Mouse (Mus musculus) thymus, adult 2 months (tissue): Measurements from ENCODE around the gene Gps1. TPM values are rescaled to one million over a fixed set of nuclear protein-coding genes. Genes with fewer than 3 reads are reported as not detected.
"Not testable (repeated sequence)": the region's sequence is repeated elsewhere in the genome, so short reads cannot be mapped to it uniquely, and the experiment has no call there.

ENCODE experiments used
- DNase-seq: peaks from one replicate; pipeline ENCODE4 v3.0.0; 2021
- H3K27ac ChIP-seq: fragments of 200-500 bp; 2 replicates; pipeline ENCODE4 v1.5.1; 2012; ENCODE audit warnings: low read length, control low read depth; ENCODE audit not compliant: control insufficient read depth, insufficient read depth
- H3K27me3 ChIP-seq: fragments of 200-500 bp; 2 replicates; pipeline ENCODE4 v1.6.1; 2012; ENCODE audit warnings: mild to moderate bottlenecking, low read length, moderate library complexity, mixed read lengths; ENCODE audit not compliant: control insufficient read depth, insufficient read depth
- H3K36me3 ChIP-seq: fragments of 200-500 bp; 2 replicates; pipeline ENCODE4 v1.6.1; 2012; ENCODE audit warnings: mild to moderate bottlenecking, low read length, moderate library complexity; ENCODE audit not compliant: control insufficient read depth, insufficient read depth
- H3K4me1 ChIP-seq: fragments of 200-500 bp; replicated peaks from 2 replicates; pipeline ENCODE4 v1.6.1; 2012; ENCODE audit warnings: low read length; ENCODE audit not compliant: control insufficient read depth, insufficient read depth
- H3K4me3 ChIP-seq: fragments of 200-500 bp; 2 replicates; pipeline ENCODE4 v1.5.1; 2012; ENCODE audit warnings: mild to moderate bottlenecking, low read length, control low read depth, moderate library complexity; ENCODE audit not compliant: control insufficient read depth, insufficient read depth
- CTCF ChIP-seq: fragments of 200-500 bp; IDR thresholded peaks from 2 replicates; pipeline ENCODE4 v1.5.1; 2012; ENCODE audit warnings: mild to moderate bottlenecking, control low read depth, low read length, moderate library complexity, borderline replicate concordance; ENCODE audit not compliant: control insufficient read depth, poor library complexity, insufficient read depth; ENCODE audit errors: extremely low read depth
- POLR2A ChIP-seq: fragments of 200-500 bp; IDR thresholded peaks from 2 replicates; pipeline ENCODE4 v1.6.1; 2012; ENCODE audit warnings: mild to moderate bottlenecking, low read length, control low read depth, moderate library complexity; ENCODE audit not compliant: control insufficient read depth, poor library complexity, insufficient read depth; ENCODE audit errors: extremely low read depth
- WGBS: fragments of 180-500 bp; shearing (Covaris S2); methylation state at CpG from one replicate; pipeline ENCODE4 v1.1.7; 2018; 5-methylcytosine and 5-hydroxymethylcytosine counted together
- polyA plus RNA-seq: library from polyadenylated mRNA; depleted of rRNA; stranded (reverse); fragments of >200 nt; gene quantifications from 2 replicates; pipeline ENCODE4 v1.2.3, GENCODE M21; 2012

Gene Gps1
- polyA plus RNA-seq, 1 experiment, result 193 TPM

GRCm38 (mm10) chr11:120785145-120785544 is 1.1 kb downstream of the Gps1 start:
- H3K4me3 ChIP-seq, result peak overlapping the region; percentile 93
- H3K4me1 ChIP-seq, result peaks cover 20% of the 10 kb centered on the region
- H3K27me3 ChIP-seq, result no peaks in the 10 kb centered on the region
- H3K36me3 ChIP-seq, result peaks cover 19% of the 10 kb centered on the region
- TF ChIP-seq CTCF, result no peak
- no peak for TF ChIP-seq POLR2A
- DNase-seq, result no peak
- no peak overlapping the region for H3K27ac ChIP-seq
- WGBS, result 56% methylated on average over 9 of the region's 9 CpGs

GRCm38 (mm10) chr11:120788460-120788859 is 4.4 kb downstream of the Gps1 start:
- Histone ChIP-seq H3K36me3 (peaks cover 33% of the 10 kb centered on the region), H3K4me1 (peaks cover 12% of the 10 kb centered on the region)
- H3K27me3 ChIP-seq, H3K4me3 ChIP-seq, H3K27ac ChIP-seq, DNase-seq: not testable (repeated sequence)
- 94% methylated on average over 10 of the region's 10 CpGs for WGBS

- H3K36me3 ChIP-seq, result peaks cover 33% of the 10 kb centered on the region
- no peak for DNase-seq
- TF ChIP-seq CTCF (no peak), POLR2A (no peak)
- 96% methylated on average over 4 of the region's 4 CpGs for WGBS
- H3K4me1 ChIP-seq, result peaks cover 10% of the 10 kb centered on the region
- H3K27ac ChIP-seq, result no peak overlapping the region
- no peaks in the 10 kb centered on the region for H3K27me3 ChIP-seq
- H3K4me3 ChIP-seq, result no peak overlapping the region
Measured at GRCm38 (mm10) chr11:120789355-120789754, 5.3 kb downstream of the Gps1 start.

GRCm38 (mm10) chr11:120789810-120790209 is 5.7 kb downstream of the Gps1 start:
- Histone ChIP-seq H3K27ac (no peak overlapping the region), H3K4me1 (peaks cover 8% of the 10 kb centered on the region), H3K27me3 (no peaks in the 10 kb centered on the region), H3K4me3 (no peak overlapping the region), H3K36me3 (peaks cover 33% of the 10 kb centered on the region)
- no peak for DNase-seq
- TF ChIP-seq POLR2A (no peak), CTCF (no peak)
- 95% methylated on average over 3 of the region's 3 CpGs for WGBS

GRCm38 (mm10) chr11:120792652-120793051 is 8.6 kb downstream of the Gps1 start:
- no peak overlapping the region for H3K4me3 ChIP-seq
- peaks cover 33% of the 10 kb centered on the region for H3K36me3 ChIP-seq
- peaks cover 9% of the 10 kb centered on the region for H3K4me1 ChIP-seq
- DNase-seq, result no peak
- H3K27ac ChIP-seq, result no peak overlapping the region
- WGBS, result 98% methylated on average over 9 of the region's 9 CpGs
- H3K27me3 ChIP-seq, result no peaks in the 10 kb centered on the region
- TF ChIP-seq POLR2A (no peak), CTCF (no peak)

- Histone ChIP-seq H3K27ac (no peak within 1 kb of the TSS), H3K4me1 (peaks cover 9% of the 10 kb centered on the region), H3K36me3 (peaks cover 8% of the 10 kb centered on the region), H3K27me3 (no peaks in the 10 kb centered on the region), H3K4me3 (peak within 1 kb of the TSS; percentile 74)
- peak; percentile 98 for DNase-seq
- TF ChIP-seq POLR2A (peak; percentile 59), CTCF (no peak)
- WGBS, result 2% methylated on average over 59 of the region's 59 CpGs
Measured at GRCm38 (mm10) chr11:120795756-120796613, 11.9 kb downstream of the Gps1 start, which contains the start of gene Dus1l. Gene Dus1l (minus strand): TSS chr11:120796403.

GRCm38 (mm10) chr11:120796614-120796946 is 12.5 kb downstream of the Gps1 start:
- 45% methylated on average over 8 of the region's 8 CpGs for WGBS
- TF ChIP-seq POLR2A, result no peak
- no peak for TF ChIP-seq CTCF
- Histone ChIP-seq H3K4me1 (peaks cover 9% of the 10 kb centered on the region), H3K27ac (no peak overlapping the region), H3K27me3 (no peaks in the 10 kb centered on the region), H3K36me3 (peaks cover 4% of the 10 kb centered on the region), H3K4me3 (no peak overlapping the region)
- DNase-seq, result no peak
